In the genomic region with DNA sequence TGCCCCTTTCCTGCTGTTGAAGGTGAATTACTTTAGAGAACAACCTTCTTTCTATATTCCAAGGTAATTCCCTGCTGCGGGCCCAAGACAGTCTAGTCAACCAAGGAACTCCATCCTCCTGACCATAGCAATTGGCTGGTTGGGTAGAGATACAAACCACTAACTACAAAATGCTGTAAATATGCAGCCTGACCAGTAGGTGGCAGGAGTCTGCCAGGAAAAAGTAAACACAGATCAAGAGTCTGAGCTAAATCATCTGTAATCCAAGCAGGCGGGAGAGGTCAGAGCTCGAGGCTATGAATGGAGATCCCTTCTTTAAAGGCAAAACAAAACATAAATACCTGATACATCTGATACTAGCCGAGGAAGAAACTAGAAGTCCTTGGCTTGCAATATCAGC, we compare ENCODE assay signal across 9 mouse cellular contexts. TPM values are rescaled to one million over a fixed set of nuclear protein-coding genes. Genes with fewer than 3 reads are reported as not detected.
DNase-seq lines count a peak whose midpoint lies in the region; TF ChIP-seq lines count a peak whose summit lies in the region.
"Had no signal": no experiment of that assay in that cellular context is flagged by ENCODE, and none has a peak within 500 bp of the region (broad histone marks: within the 10 kb centered on the region; RNA-seq: fewer than 3 reads in every experiment).

No protein-coding gene starts in this region.

- H3K27me3 ChIP-seq in heart, embryonic 10.5 days (ENCODE audit: insufficient read depth, poor library complexity, severe bottlenecking), result no peaks in the 10 kb centered on the region
- no peaks in the 10 kb centered on the region for H3K27me3 ChIP-seq in kidney, adult 2 months (replicated peaks; ENCODE audit: control insufficient read depth, insufficient read depth, low read length)
- H3K27me3 ChIP-seq: hindbrain, embryonic 15.5 days had no signal

- peak; percentile 50 to 73 for DNase-seq in heart, adult 18-20 months
- DNase-seq in heart, embryonic 10.5 days (ENCODE audit: low spot score), result no peak
- DNase-seq in A20 (ENCODE audit: low read depth, low spot score), result peak; percentile 63
- DNase-seq in adrenal gland, postnatal 14 days, result peak; percentile 72
- peak; percentile 69 for DNase-seq in embryo, embryonic 9.5 days (ENCODE audit: extremely low spot score)
- DNase-seq in kidney, adult 2 months, result peak; percentile 56
- DNase-seq in lung, adult 18-20 months, result peak; percentile 20 to 51
- DNase-seq in spleen, adult 12 weeks (ENCODE audit: low spot score), result peak; percentile 35

- H3K9me3 ChIP-seq in heart, embryonic 10.5 days, result no peaks in the 10 kb centered on the region
- H3K9me3 ChIP-seq: hindbrain, embryonic 15.5 days had no signal

- H3K4me1 ChIP-seq in heart, embryonic 10.5 days, result peaks cover 5% of the 10 kb centered on the region; the same call in 1 of the 2 replicates
- H3K4me1 ChIP-seq in kidney, adult 2 months (ENCODE audit: control insufficient read depth, insufficient read depth, low read length), result no peaks in the 10 kb centered on the region
- H3K4me1 ChIP-seq: hindbrain, embryonic 15.5 days had no signal

- no peak overlapping the region for H3K27ac ChIP-seq in heart, embryonic 10.5 days
- no peak overlapping the region for H3K27ac ChIP-seq in kidney, adult 2 months (ENCODE audit: insufficient read depth, low read depth, low read length)
- H3K27ac ChIP-seq: hindbrain, embryonic 15.5 days had no signal

- no peak for TF ChIP-seq POLR2A in kidney, adult 2 months (IDR thresholded peaks at IDR 0.05; ENCODE audit: low read depth, low read length)

- TF ChIP-seq CTCF in kidney, adult 2 months (conservative IDR thresholded peaks at IDR 0.05; ENCODE audit: insufficient read depth, insufficient read length, low read depth, low read length), result peak; percentile 48

- no peak overlapping the region for H3K4me3 ChIP-seq in heart, embryonic 10.5 days
- no peak overlapping the region for H3K4me3 ChIP-seq in kidney, adult 2 months (ENCODE audit: insufficient read depth, low read depth, low read length)
- H3K4me3 ChIP-seq: hindbrain, embryonic 15.5 days had no signal

- 38% methylated on average over 4 of the region's 4 CpGs for WGBS in heart, embryonic 10.5 days
- 17% methylated on average over 4 of the region's 4 CpGs for WGBS in kidney, adult 2 months

- H3K36me3 ChIP-seq in heart, embryonic 10.5 days, result peaks cover 46% of the 10 kb centered on the region
- no peaks in the 10 kb centered on the region for H3K36me3 ChIP-seq in kidney, adult 2 months (ENCODE audit: control insufficient read depth, insufficient read depth, low read length)

RNA-seq across cellular contexts. Expression of a gene that starts 18.1 kb away (rescaled TPM):
- 10 to 100 TPM; 22.4 to 26.3 TPM for total RNA-seq in heart, adult 18-20 months (2021)
- polyA plus RNA-seq in heart, embryonic 10.5 days (2016; fragmentation: Nextera tagmentation; extraction: Ambion mirVana), result 52.7 and 55.3 TPM in 2 replicates
- 34.5 and 39.1 TPM in 2 replicates for total RNA-seq in adrenal gland, postnatal 14 days (2021)
- polyA plus RNA-seq in kidney, adult 2 months (2012; rRNA removed), result 21.1 and 22.7 TPM in 2 replicates

RNA-seq across cellular contexts. Expression of a gene that starts 18.2 kb away (rescaled TPM):
- 10 to 100 TPM; 15.3 to 17.5 TPM for total RNA-seq in heart, adult 18-20 months (2021)
- polyA plus RNA-seq in heart, embryonic 10.5 days (2016; fragmentation: Nextera tagmentation; extraction: Ambion mirVana), result 114 and 151 TPM in 2 replicates
- 30.6 and 38.0 TPM in 2 replicates for total RNA-seq in adrenal gland, postnatal 14 days (2021)
- 22.1 and 23.2 TPM in 2 replicates for polyA plus RNA-seq in kidney, adult 2 months (2012; rRNA removed)

RNA-seq across cellular contexts. Expression of a gene that starts 33.2 kb away (rescaled TPM):
- total RNA-seq in heart, adult 18-20 months (2021), result not detected
- polyA plus RNA-seq in heart, embryonic 10.5 days (2016; fragmentation: Nextera tagmentation; extraction: Ambion mirVana), result 0.58 and 1.1 TPM in 2 replicates
- 1.5 TPM in 1 of 2 replicates, not detected in the other for total RNA-seq in adrenal gland, postnatal 14 days (2021)
- 0.25 and 0.62 TPM in 2 replicates for polyA plus RNA-seq in kidney, adult 2 months (2012; rRNA removed)

RNA-seq across cellular contexts. Expression of a gene that starts 33.3 kb away (rescaled TPM):
- total RNA-seq in heart, adult 18-20 months (2021), result 1,000 to 10,000 TPM; 5,802 to 6,041 TPM
- 245 and 506 TPM in 2 replicates for polyA plus RNA-seq in heart, embryonic 10.5 days (2016; fragmentation: Nextera tagmentation; extraction: Ambion mirVana)
- total RNA-seq in adrenal gland, postnatal 14 days (2021), result 185 and 345 TPM in 2 replicates
- 235 and 321 TPM in 2 replicates for polyA plus RNA-seq in kidney, adult 2 months (2012; rRNA removed)
